Mouse (Mus musculus) large intestine, adult 2 months (tissue): ENCODE data around the gene E130114P18Rik. TPM values are rescaled to one million over a fixed set of nuclear protein-coding genes. Genes with fewer than 3 reads are reported as not detected.

Source experiments
- DNase-seq: peaks from one replicate; pipeline ENCODE4 v3.0.0-alpha.2; 2012; ENCODE audit warnings: low read depth, low spot score
- WGBS: fragments of 180-500 bp; shearing (Covaris S2); methylation state at CpG from one replicate; pipeline ENCODE4 v1.1.7; 2018; 5-methylcytosine and 5-hydroxymethylcytosine counted together
- polyA plus RNA-seq: library from polyadenylated mRNA; depleted of rRNA; stranded (reverse); fragments of >200 nt; gene quantifications from 2 replicates; pipeline ENCODE4 v1.2.3, GENCODE M21; 2012

Gene E130114P18Rik
- polyA plus RNA-seq, 1 experiment: not detected

DNA sequence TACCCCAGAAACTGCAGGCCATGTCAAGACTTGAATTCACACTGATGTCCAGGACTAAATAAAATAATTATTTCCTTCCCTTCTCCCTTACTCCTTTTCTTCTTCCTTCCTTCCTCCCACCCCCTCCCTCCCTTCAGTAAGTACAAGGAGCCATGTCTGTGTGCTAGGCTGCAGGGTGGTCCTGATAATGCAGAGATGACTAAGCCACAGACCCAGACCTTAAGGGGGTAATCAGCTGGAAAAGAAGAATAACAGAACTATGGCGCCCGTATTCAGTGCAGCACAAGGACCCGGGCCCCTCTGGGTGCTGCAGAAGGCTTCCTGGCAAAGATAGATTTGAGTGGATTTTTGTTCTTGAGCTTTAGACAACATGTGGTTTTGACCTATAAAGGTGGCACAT, 108.1 kb downstream of the E130114P18Rik start:
- WGBS: 93% methylated on average over 3 of the region's 3 CpGs
- no peak for DNase-seq

- WGBS: 80% methylated on average over 7 of the region's 7 CpGs
- DNase-seq: no peak
These were observed 112.5 kb downstream of the E130114P18Rik start for GRCm38 (mm10) chr4:97665428-97665755.

DNA sequence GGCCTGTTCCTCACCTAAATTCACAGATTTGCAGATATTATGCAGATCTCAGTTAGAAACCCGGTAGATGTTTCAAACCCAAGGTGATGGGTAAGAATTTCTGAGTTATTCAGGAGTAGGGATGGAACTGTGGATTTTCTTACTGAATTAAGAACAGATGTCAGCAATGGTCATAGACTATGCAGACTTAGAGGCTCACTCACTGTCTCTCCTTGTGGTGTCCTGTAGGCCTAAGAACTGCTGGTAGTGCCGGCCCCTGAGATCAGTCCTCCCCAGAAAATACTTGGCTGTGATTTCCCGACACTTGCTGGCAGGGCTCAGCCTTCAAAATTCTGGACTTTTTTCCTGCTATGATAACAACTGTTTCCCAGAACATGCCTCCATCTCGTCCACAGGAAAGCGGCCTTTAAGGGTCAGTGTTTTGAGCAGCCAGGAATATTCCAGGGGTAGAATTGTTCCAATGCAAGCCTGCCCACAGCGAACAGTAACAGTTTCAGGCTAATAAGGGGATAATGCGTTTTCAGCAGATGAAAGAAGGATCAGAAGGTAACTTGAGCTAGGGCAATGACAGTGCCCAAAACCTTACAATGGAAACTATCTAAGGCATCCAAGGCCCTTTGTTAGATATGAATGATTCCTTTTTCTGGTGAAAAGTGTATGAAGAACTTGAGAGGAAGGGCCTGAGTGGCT, 113.0 kb downstream of the E130114P18Rik start:
- no peak for DNase-seq
- WGBS: 84% methylated on average over 7 of the region's 7 CpGs

- 90% methylated on average over 6 of the region's 6 CpGs for WGBS
- no peak for DNase-seq
These were observed 114.0 kb downstream of the E130114P18Rik start for GRCm38 (mm10) chr4:97663922-97664321.

GRCm38 (mm10) chr4:97662841-97663240, 115.0 kb downstream of the E130114P18Rik start:
- WGBS: 72% methylated on average over 11 of the region's 11 CpGs
- DNase-seq: no peak

- WGBS: 82% methylated on average over 10 of the region's 10 CpGs
- DNase-seq: no peak
These were observed 116.1 kb downstream of the E130114P18Rik start for GRCm38 (mm10) chr4:97661611-97662273.

GRCm38 (mm10) chr4:97657586-97657985, 120.3 kb downstream of the E130114P18Rik start:
- no peak for DNase-seq
- 27% methylated on average over 3 of the region's 3 CpGs for WGBS

DNA sequence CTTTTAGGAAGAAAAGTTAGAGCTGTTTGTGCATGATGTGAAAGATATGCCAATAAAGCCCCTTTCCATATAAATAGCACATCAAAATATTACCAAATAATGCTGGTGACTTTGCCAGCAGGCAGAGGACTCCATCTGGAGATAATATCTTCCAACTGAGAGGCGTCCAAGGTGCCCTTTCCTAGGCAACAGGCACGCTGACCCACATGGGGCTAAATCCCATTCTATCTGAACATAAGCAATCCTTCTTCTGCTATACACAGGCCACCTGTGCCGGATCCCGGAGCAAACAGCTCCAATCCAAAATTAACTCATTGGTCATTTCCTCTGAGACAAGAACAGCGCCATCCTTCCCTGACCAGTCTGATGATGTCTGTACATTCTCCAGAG, 128.3 kb downstream of the E130114P18Rik start:
- WGBS: 73% methylated on average over 5 of the region's 5 CpGs

DNA sequence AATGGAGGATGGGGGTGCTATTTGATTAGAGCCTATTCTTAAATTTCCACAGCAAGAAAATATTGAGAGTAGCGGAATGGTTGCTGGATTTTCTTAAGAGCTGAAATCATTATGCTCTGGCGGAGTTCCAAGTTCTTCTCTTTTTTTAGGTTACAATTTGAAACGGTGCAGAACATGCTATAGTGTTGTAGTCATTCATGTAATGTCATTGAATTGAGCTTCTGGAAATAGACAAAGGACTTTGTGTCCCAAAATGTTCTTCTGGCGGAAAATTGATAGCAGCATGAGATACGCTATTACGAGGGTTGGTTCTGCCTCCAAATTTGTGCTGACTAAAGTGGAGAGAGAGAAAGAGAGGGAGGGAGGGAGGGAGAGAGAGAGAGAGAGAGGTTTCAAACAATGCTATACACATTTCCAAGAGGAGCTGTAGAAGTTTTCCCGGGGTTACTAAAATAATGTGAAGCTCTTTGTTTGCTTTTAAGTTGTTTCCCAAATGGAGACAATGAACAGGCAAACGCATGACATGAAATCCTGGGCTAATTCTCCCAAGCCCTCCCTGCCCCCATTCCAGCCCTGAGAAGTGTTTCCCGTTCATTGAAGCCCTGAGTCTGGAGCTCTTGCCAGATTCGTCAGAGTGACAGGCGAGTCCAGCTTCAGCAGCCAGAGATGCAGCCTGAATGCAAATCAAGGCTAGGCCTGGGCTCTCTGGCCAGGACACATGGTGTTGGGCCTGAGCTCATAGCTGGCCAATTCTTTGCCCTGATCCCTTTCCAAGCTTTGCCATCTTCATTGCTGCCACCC, 128.9 kb downstream of the E130114P18Rik start:
- whole genome bisulfite sequencing: 60% methylated on average over 11 of the region's 11 CpGs
- no peak for DNase-seq

More for the DNA sequence above, 128.3 kb downstream of the E130114P18Rik start:
- DNase-seq: no peak

- DNase-seq: no peak
- 85% methylated on average over 2 of the region's 2 CpGs for WGBS
These were observed 129.5 kb downstream of the E130114P18Rik start for GRCm38 (mm10) chr4:97648436-97648707.

GRCm38 (mm10) chr4:97647700-97648435, 130.0 kb downstream of the E130114P18Rik start:
- WGBS: 53% methylated on average over 15 of the region's 15 CpGs

GRCm38 (mm10) chr4:97647236-97647635, 130.6 kb downstream of the E130114P18Rik start:
- no peak for DNase-seq
- 82% methylated on average over 4 of the region's 4 CpGs for WGBS

More at GRCm38 (mm10) chr4:97647700-97648435, 130.0 kb downstream of the E130114P18Rik start:
- no peak for DNase-seq

DNA sequence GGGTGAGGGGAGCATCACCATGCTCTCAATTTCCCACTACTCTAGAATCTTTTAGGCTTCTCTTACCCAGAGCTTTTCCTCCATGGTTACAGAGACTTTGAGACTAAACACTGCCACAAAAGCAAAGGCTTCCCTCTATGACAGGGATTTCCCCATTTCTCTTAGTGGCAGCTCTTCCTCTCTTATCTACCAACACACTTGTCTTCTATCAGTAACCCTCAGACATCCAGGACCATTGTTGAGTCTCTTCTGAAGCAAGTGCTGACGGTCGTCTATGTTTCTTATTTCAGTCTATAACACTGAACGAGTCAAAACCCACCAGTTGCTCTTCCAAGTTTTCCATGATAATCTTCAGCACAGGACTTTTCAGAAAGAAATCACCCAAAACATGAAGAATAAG, 137.5 kb downstream of the E130114P18Rik start:
- WGBS: 89% methylated on average over 3 of the region's 3 CpGs

DNA sequence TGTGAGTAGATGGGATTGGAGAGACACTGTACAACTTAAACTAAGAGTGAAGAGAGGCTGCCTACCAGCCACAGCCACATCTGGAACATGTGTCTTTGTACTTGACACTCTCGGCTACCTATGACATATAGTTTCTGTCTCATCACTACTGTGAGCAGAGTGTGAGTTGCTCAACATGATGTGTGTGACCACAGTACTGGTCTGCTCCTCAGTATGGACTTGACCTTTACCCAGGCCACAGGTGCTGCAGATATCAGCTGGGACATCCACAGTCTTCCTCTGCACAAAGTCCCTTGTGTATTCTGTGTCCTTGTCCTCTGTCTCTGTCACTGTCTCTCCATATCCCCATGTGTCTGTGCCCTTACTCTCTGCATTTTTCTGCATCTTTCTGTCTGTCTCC, 141.3 kb downstream of the E130114P18Rik start:
- DNase-seq: no peak
- 100% methylated on average over 1 of the region's 1 CpGs for WGBS

More for the DNA sequence above, 137.5 kb downstream of the E130114P18Rik start:
- no peak for DNase-seq

DNA sequence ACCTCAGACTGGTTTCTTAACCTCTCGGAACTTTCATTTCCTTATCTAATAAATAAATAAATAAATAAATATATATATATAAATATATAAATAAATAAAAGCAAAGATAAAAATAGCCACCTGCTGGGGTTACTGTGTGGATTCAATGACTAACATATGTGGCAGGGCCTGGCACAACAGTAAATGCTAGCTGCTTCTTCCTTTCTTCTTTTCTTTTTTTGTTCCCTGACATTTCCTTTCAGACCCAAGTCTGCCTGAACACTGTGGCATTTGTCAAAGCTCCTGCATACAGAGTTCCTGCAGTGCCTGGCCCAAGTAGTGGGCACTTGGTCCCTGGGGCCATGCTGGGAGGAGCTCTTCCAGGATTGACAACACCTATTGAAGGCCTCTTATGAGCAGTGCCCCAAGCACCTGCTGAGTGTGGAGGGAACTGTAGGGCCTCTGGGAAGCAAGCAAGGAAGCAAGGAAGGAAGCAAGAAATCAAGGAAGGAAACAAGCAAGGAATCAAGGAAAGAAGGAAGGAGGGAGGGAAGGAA, 142.1 kb downstream of the E130114P18Rik start:
- DNase-seq: no peak
- WGBS: 85% methylated on average over 1 of the region's 1 CpGs

DNA sequence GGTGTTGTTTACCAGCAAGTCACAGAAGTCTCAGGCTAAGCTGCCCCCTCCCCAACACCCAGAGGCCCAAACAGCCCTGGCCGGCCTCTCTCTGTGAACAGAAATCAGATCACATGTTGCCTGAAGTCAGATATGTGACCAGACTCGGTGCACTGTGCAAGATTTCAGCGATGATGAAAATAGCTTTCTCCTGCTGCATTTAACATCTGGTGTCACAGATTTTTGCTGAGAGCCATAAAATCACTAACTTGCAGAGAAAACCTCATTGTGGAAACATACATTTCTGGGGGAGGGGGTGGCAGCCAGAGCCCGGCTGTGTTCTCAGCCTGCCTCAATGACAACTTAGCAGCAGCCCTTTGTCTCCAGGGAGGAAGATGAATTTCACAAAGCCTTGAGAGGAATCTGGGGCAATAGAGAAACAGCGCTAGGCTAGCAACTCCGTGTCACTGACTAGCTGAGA, 142.6 kb downstream of the E130114P18Rik start:
- no peak for DNase-seq
- WGBS: 78% methylated on average over 6 of the region's 6 CpGs

- 36% methylated on average over 14 of the region's 14 CpGs for WGBS
- DNase-seq: no peak
These were observed 148.8 kb downstream of the E130114P18Rik start for GRCm38 (mm10) chr4:97628881-97629605.

DNA sequence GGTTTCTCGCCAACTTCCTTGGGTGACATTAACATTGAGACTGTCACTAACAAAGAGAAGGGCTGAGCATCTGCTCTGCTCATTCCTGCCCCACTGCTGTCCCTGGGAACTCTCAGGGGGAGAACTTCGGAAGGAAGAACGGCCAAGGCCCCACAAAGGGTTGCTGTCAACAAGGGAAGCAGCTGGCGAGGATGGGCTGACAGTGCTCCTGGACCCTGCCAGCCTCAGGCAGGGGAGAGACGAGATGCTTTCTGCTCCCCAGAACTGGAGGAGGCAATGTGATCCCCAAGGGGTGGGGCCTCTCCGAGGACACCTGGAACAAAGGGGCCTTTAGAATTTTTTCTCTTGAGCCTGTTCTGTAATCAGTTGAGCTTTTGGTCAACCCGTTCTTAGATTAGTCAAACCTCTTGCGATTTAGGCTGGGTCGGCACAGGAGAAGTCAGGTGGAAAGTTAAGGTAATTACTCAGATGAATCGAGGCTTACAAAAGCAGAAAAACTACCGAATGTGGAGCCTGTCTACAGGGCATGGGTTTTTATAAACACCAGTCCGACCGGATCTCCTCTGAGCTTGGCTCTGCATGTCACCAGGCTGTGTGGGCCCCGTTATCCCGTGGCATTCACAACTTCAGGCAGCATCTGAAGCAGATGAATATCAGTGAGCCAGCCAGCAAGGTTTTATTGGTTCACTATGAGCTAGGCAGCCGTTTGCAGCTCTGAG, 151.7 kb downstream of the E130114P18Rik start:
- WGBS: 48% methylated on average over 16 of the region's 16 CpGs
- DNase-seq: no peak
